Mouse (Mus musculus): Measurements from ENCODE around the gene Cox7a1.

- TF ChIP-seq CHD2 (IDR thresholded peaks at IDR 0.05; ENCODE audit: low read depth, low read length) (no peak), HCFC1 (IDR thresholded peaks at IDR 0.05; ENCODE audit: borderline replicate concordance, insufficient read depth, low read length) (peak; percentile 90), ZC3H11A (IDR thresholded peaks at IDR 0.05; ENCODE audit: borderline replicate concordance, low read depth, low read length) (no peak)
Observed at GRCm38 (mm10) chr7:30169583-30170282, 14.2 kb upstream of the Cox7a1 start, which contains the start of gene Zfp146.
